Mouse (Mus musculus) C2C12 (cell line): ENCODE results near the gene Ces1g.

Experiments used
- CEBPB ChIP-seq: IDR thresholded peaks from one replicate; pipeline ENCODE4 v1.6.1; 2011; ENCODE audit warnings: low read depth, mild to moderate bottlenecking, control low read depth, moderate library complexity
- CTCF ChIP-seq: IDR thresholded peaks from one replicate; pipeline ENCODE4 v1.5.1; 2011; ENCODE audit not compliant: control insufficient read depth, insufficient read depth, insufficient read length
- MAX ChIP-seq: IDR thresholded peaks from one replicate; pipeline ENCODE4 v1.6.1; 2011; ENCODE audit warnings: mild to moderate bottlenecking, control low read depth
- MYOD1 ChIP-seq: IDR thresholded peaks from one replicate; pipeline ENCODE4 v1.6.1; 2011; ENCODE audit warnings: low read depth; ENCODE audit not compliant: control insufficient read depth, insufficient read length
- MYOG ChIP-seq: IDR thresholded peaks from one replicate; pipeline ENCODE4 v1.6.1; 2011; ENCODE audit not compliant: control insufficient read depth, insufficient read length; ENCODE audit errors: extremely low read depth
- USF1 ChIP-seq: IDR thresholded peaks from one replicate; pipeline ENCODE4 v1.6.1; 2011; ENCODE audit warnings: low read depth, mild to moderate bottlenecking, control low read depth, moderate library complexity

- TF ChIP-seq CTCF: no peak
- no peak for TF ChIP-seq CEBPB
- no peak for TF ChIP-seq USF1
- no peak for TF ChIP-seq MAX
- TF ChIP-seq MYOG: no peak
- no peak for TF ChIP-seq MYOD1
Measured at GRCm38 (mm10) chr8:93283896-93284295, 53.2 kb downstream of the Ces1g start.
